Mouse (Mus musculus) lung, postnatal 25 days (tissue): ENCODE measurements around the gene Trim8.
A peak's percentile ranks its signal among the peaks of the same experiment; 100 is the strongest.

Experiments used
- DNase-seq: peaks from one replicate; pipeline ENCODE4 v3.0.0; 2022; ENCODE audit warnings: low spot score

The Trim8 gene

GRCm38 (mm10) chr19:46504822-46505417, 3.4 kb downstream of the Trim8 start:
- no peak for DNase-seq

- DNase-seq, result no peak
Measured at GRCm38 (mm10) chr19:46505646-46506371, 4.3 kb downstream of the Trim8 start.

GRCm38 (mm10) chr19:46506372-46506717, 4.8 kb downstream of the Trim8 start:
- no peak for DNase-seq

GRCm38 (mm10) chr19:46507181-46507581, 5.7 kb downstream of the Trim8 start:
- no peak for DNase-seq

- DNase-seq, result no peak
Measured at GRCm38 (mm10) chr19:46507806-46508205, 6.3 kb downstream of the Trim8 start.

- DNase-seq, result no peak
Measured at GRCm38 (mm10) chr19:46508738-46509137, 7.2 kb downstream of the Trim8 start.

- no peak for DNase-seq
Measured at GRCm38 (mm10) chr19:46509202-46509601, 7.7 kb downstream of the Trim8 start.

- DNase-seq, result no peak
Measured at GRCm38 (mm10) chr19:46509736-46510135, 8.2 kb downstream of the Trim8 start.

GRCm38 (mm10) chr19:46510401-46510800, 8.9 kb downstream of the Trim8 start:
- DNase-seq, result no peak

GRCm38 (mm10) chr19:46510824-46511223, 9.3 kb downstream of the Trim8 start:
- DNase-seq, result no peak

- DNase-seq, result peak; percentile 83
Measured at GRCm38 (mm10) chr19:46511263-46511662, 9.8 kb downstream of the Trim8 start.

GRCm38 (mm10) chr19:46514387-46514786, 12.9 kb downstream of the Trim8 start:
- DNase-seq, result no peak

GRCm38 (mm10) chr19:46515287-46515821, 13.9 kb downstream of the Trim8 start:
- DNase-seq, result no peak

GRCm38 (mm10) chr19:46516667-46517528, 15.4 kb downstream of the Trim8 start:
- DNase-seq, result no peak

- DNase-seq, result no peak
Measured at GRCm38 (mm10) chr19:46517529-46518351, 16.2 kb downstream of the Trim8 start.

- DNase-seq, result no peak
Measured at GRCm38 (mm10) chr19:46518352-46518787, 16.9 kb downstream of the Trim8 start.

GRCm38 (mm10) chr19:46518828-46519621, 17.5 kb downstream of the Trim8 start:
- no peak for DNase-seq

- no peak for DNase-seq
Measured at GRCm38 (mm10) chr19:46521698-46522097, 20.2 kb downstream of the Trim8 start.

GRCm38 (mm10) chr19:46522433-46523044, 21.0 kb downstream of the Trim8 start:
- DNase-seq, result no peak

- no peak for DNase-seq
Measured at GRCm38 (mm10) chr19:46523131-46523479, 21.6 kb downstream of the Trim8 start.
